Mouse (Mus musculus): ENCODE measurements at regions not wholly inside any gene's neighbourhood (a gene's known extent, or its start where the extent isn't known, plus 50 kb on each side); places are given as distances from the start of the nearest gene placed in this dataset.

DNA sequence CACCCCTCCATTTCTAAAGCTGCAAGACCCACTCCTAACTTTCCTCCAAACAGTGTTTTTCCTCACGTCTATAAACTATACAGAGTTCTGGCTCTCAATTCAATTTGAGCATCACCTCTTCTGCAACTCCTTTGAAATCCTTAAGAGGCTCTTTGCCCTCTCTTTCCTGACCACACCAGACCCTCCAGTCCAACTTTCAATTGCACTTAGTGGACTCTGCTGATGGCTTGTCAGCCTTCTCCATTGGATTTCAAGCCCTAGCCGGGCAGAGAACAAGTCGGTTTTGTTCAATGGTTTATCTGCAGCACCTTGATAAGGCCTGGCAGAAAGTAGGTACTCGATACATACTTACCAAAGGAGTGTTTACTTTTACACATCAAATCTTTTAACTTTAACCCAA lies 119.4 kb downstream of the Rps29 start:
- TF ChIP-seq POLR2A (IDR thresholded peaks at IDR 0.05; ENCODE audit: low read depth, low read length): no peak
- no peak for TF ChIP-seq RCOR1 (conservative IDR thresholded peaks at IDR 0.05; ENCODE audit: low read depth, low read length)
- no peak for TF ChIP-seq POLR2AphosphoS2 (IDR thresholded peaks at IDR 0.05; ENCODE audit: low read depth, low read length)
- no peak for TF ChIP-seq MAX (IDR thresholded peaks at IDR 0.05; ENCODE audit: low read length)
- TF ChIP-seq CTCF (conservative IDR thresholded peaks at IDR 0.05 in 1 of 2, IDR thresholded peaks at IDR 0.05 in 1 of 2; ENCODE audit: low read depth in 2 of 2, low read length in 2 of 2): no peak
- TF ChIP-seq NRF1 (IDR thresholded peaks at IDR 0.05; ENCODE audit: low read depth, low read length): no peak
- no peak for TF ChIP-seq EP300 (IDR thresholded peaks at IDR 0.05; ENCODE audit: low read length)
